Mouse (Mus musculus) lung, adult 2 months (tissue): ENCODE measurements around the gene Hist2h3b. TPM values are rescaled to one million over a fixed set of nuclear protein-coding genes. Genes with fewer than 3 reads are reported as not detected.
"Not testable (repeated sequence)": the region's sequence is repeated elsewhere in the genome, so short reads cannot be mapped to it uniquely, and the experiment has no call there.

Experiments used
- DNase-seq: peaks from one replicate; pipeline ENCODE4 v3.0.0; 2022
- H3K4me1 ChIP-seq: fragments of 200-500 bp; 2 replicates; pipeline ENCODE4 v1.6.1; 2011; ENCODE audit warnings: low read length; ENCODE audit not compliant: control insufficient read depth, insufficient read depth
- H3K4me3 ChIP-seq: fragments of 200-500 bp; replicated peaks from 2 replicates; pipeline ENCODE3; 2011; ENCODE audit warnings: low read depth, mild to moderate bottlenecking, control low read depth, low read length; ENCODE audit errors: extremely low read depth
- CTCF ChIP-seq: fragments of 200-500 bp; IDR thresholded peaks from 2 replicates; pipeline ENCODE4 v1.5.1; 2011; ENCODE audit warnings: mild to moderate bottlenecking, low read length, control low read depth; ENCODE audit not compliant: insufficient read depth
- POLR2A ChIP-seq: fragments of 200-500 bp; IDR thresholded peaks from 2 replicates; pipeline ENCODE4 v1.6.1; 2011; ENCODE audit warnings: low read depth, mild to moderate bottlenecking, control low read depth, low read length, borderline replicate concordance; ENCODE audit errors: extremely low read depth
- WGBS: fragments of 180-500 bp; shearing (Covaris S2); methylation state at CpG from one replicate; pipeline ENCODE4 v1.1.7; 2018; 5-methylcytosine and 5-hydroxymethylcytosine counted together
- polyA plus RNA-seq: library from polyadenylated mRNA; depleted of rRNA; stranded (reverse); fragments of >200 nt; gene quantifications from 2 replicates; pipeline ENCODE4 v1.2.3, GENCODE M21; 2012

Hist2h3b gene
- polyA plus RNA-seq, 1 experiment: 33.2 TPM

GRCm38 (mm10) chr3:96273591-96274465 is 5.4 kb downstream of the Hist2h3b start:
- no peak for DNase-seq
- H3K4me1 ChIP-seq: peaks cover 4% of the 10 kb centered on the region; the same call in 1 of the 2 replicates
- no peak overlapping the region for H3K4me3 ChIP-seq
- TF ChIP-seq CTCF (no peak), POLR2A (no peak)
- 83% methylated on average over 17 of the region's 17 CpGs for WGBS

GRCm38 (mm10) chr3:96277428-96277799 is 9.0 kb downstream of the Hist2h3b start:
- no peak for DNase-seq
- TF ChIP-seq POLR2A (no peak), CTCF (no peak)
- 17% methylated on average over 8 of the region's 8 CpGs for WGBS
- Histone ChIP-seq H3K4me3 (peak overlapping the region; percentile 36), H3K4me1 (peaks cover 4% of the 10 kb centered on the region; the same call in 1 of the 2 replicates)

GRCm38 (mm10) chr3:96277800-96278624 is 9.6 kb downstream of the Hist2h3b start:
- DNase-seq: peak; percentile 83
- WGBS: under 1% methylated on average over 49 of the region's 49 CpGs

GRCm38 (mm10) chr3:96280660-96281059 is 12.2 kb downstream of the Hist2h3b start:
- H3K4me1 ChIP-seq: peaks cover 4% of the 10 kb centered on the region; the same call in 1 of the 2 replicates
- no peak for DNase-seq
- TF ChIP-seq POLR2A: no peak
- no peak for TF ChIP-seq CTCF
- no peak overlapping the region for H3K4me3 ChIP-seq
- WGBS: 60% methylated on average over 6 of the region's 6 CpGs

More at GRCm38 (mm10) chr3:96277800-96278624, 9.6 kb downstream of the Hist2h3b start:
- peak overlapping the region; percentile 80 for H3K4me3 ChIP-seq
- peak; percentile 90 for TF ChIP-seq CTCF
- TF ChIP-seq POLR2A: peak; percentile 23; the same call in 1 of the 2 replicates
- peaks cover 4% of the 10 kb centered on the region; the same call in 1 of the 2 replicates for H3K4me1 ChIP-seq

GRCm38 (mm10) chr3:96284457-96284856 is 16.0 kb downstream of the Hist2h3b start:
- DNase-seq: no peak
- H3K4me3 ChIP-seq: no peak overlapping the region
- H3K4me1 ChIP-seq: no peaks in the 10 kb centered on the region
- no peak for TF ChIP-seq CTCF
- no peak for TF ChIP-seq POLR2A
- whole genome bisulfite sequencing: 11% methylated on average over 4 of the region's 4 CpGs

- not testable (repeated sequence) for DNase-seq, H3K4me1 ChIP-seq, H3K4me3 ChIP-seq
- WGBS: 89% methylated on average over 11 of the region's 11 CpGs
- peak; percentile 61 for TF ChIP-seq CTCF
These were observed 18.9 kb downstream of the Hist2h3b start for GRCm38 (mm10) chr3:96287334-96287733.

- DNase-seq: no peak
- no peak for TF ChIP-seq CTCF
- TF ChIP-seq POLR2A: no peak
- 59% methylated on average over 3 of the region's 3 CpGs for WGBS
- no peaks in the 10 kb centered on the region for H3K4me1 ChIP-seq
- H3K4me3 ChIP-seq: no peak overlapping the region
These were observed 20.7 kb downstream of the Hist2h3b start for GRCm38 (mm10) chr3:96289201-96289600.

- not testable (repeated sequence) for H3K4me3 ChIP-seq, H3K4me1 ChIP-seq, DNase-seq
- 86% methylated on average over 3 of the region's 3 CpGs for WGBS
These were observed 22.3 kb downstream of the Hist2h3b start for GRCm38 (mm10) chr3:96290727-96291126.

- TF ChIP-seq CTCF (no peak), POLR2A (no peak)
- WGBS: 55% methylated on average over 6 of the region's 6 CpGs
- no peak for DNase-seq
- Histone ChIP-seq H3K4me3 (no peak overlapping the region), H3K4me1 (no peaks in the 10 kb centered on the region)
These were observed 24.2 kb downstream of the Hist2h3b start for GRCm38 (mm10) chr3:96292641-96293040.
